Mouse (Mus musculus) kidney, adult 2 months (tissue): ENCODE results near the gene Sorcs2. TPM values are rescaled to one million over a fixed set of nuclear protein-coding genes. Genes with fewer than 3 reads are reported as not detected.

Experiments used
- DNase-seq: peaks from one replicate; pipeline ENCODE4 v3.0.0; 2021
- H3K27ac ChIP-seq: fragments of 200-500 bp; 2 replicates; pipeline ENCODE4 v1.5.1; 2012; ENCODE audit warnings: low read depth, low read length, control low read depth, inconsistent platforms; ENCODE audit not compliant: insufficient read depth
- H3K27me3 ChIP-seq: fragments of 200-500 bp; replicated peaks from 2 replicates; pipeline ENCODE4 v1.6.1; 2012; ENCODE audit warnings: mild to moderate bottlenecking, moderate library complexity, low read length, inconsistent platforms; ENCODE audit not compliant: control insufficient read depth, insufficient read depth
- H3K36me3 ChIP-seq: fragments of 200-500 bp; 2 replicates; pipeline ENCODE4 v1.6.1; 2012; ENCODE audit warnings: mild to moderate bottlenecking, moderate library complexity, low read length, inconsistent platforms; ENCODE audit not compliant: control insufficient read depth, insufficient read depth
- H3K4me1 ChIP-seq: fragments of 200-500 bp; 2 replicates; pipeline ENCODE4 v1.6.1; 2011; ENCODE audit warnings: low read length; ENCODE audit not compliant: control insufficient read depth, insufficient read depth
- H3K4me3 ChIP-seq: fragments of 200-500 bp; 2 replicates; pipeline ENCODE4 v1.5.1; 2011; ENCODE audit warnings: mild to moderate bottlenecking, low read depth, low read length, control low read depth; ENCODE audit not compliant: insufficient read depth
- CTCF ChIP-seq: fragments of 200-500 bp; conservative IDR thresholded peaks from 2 replicates; pipeline ENCODE4 v1.5.1; 2011; ENCODE audit warnings: low read depth, mild to moderate bottlenecking, control low read depth, low read length, moderate library complexity, mixed read lengths; ENCODE audit not compliant: insufficient read depth, insufficient read length
- POLR2A ChIP-seq: fragments of 200-500 bp; IDR thresholded peaks from one replicate; pipeline ENCODE4 v1.6.1; 2011; ENCODE audit warnings: low read depth, low read length, control low read depth
- WGBS: fragments of 180-500 bp; shearing (Covaris S2); methylation state at CpG from one replicate; pipeline ENCODE4 v1.1.7; 2018; 5-methylcytosine and 5-hydroxymethylcytosine counted together
- polyA plus RNA-seq: library from polyadenylated mRNA; depleted of rRNA; stranded (reverse); fragments of >200 nt; gene quantifications from 2 replicates; pipeline ENCODE4 v1.2.3, GENCODE M21; 2012

Sorcs2 gene
- polyA plus RNA-seq, 1 experiment: 1.9 TPM

GRCm38 (mm10) chr5:36111516-36111915, 286.4 kb downstream of the Sorcs2 start:
- Histone ChIP-seq H3K36me3 (no peaks in the 10 kb centered on the region), H3K4me1 (no peaks in the 10 kb centered on the region), H3K27me3 (no peaks in the 10 kb centered on the region), H3K4me3 (no peak overlapping the region), H3K27ac (no peak overlapping the region)
- TF ChIP-seq POLR2A (no peak), CTCF (no peak)
- DNase-seq: no peak
- 86% methylated on average over 3 of the region's 3 CpGs for WGBS

GRCm38 (mm10) chr5:36108339-36108887, 289.5 kb downstream of the Sorcs2 start:
- no peak for TF ChIP-seq POLR2A
- H3K27me3 ChIP-seq: no peaks in the 10 kb centered on the region
- 72% methylated on average over 4 of the region's 4 CpGs for WGBS
- H3K4me3 ChIP-seq: no peak overlapping the region
- no peaks in the 10 kb centered on the region; the same call in 1 of the 2 replicates for H3K4me1 ChIP-seq
- H3K27ac ChIP-seq: no peak overlapping the region
- DNase-seq: no peak
- no peaks in the 10 kb centered on the region for H3K36me3 ChIP-seq

GRCm38 (mm10) chr5:36103483-36103882, 294.5 kb downstream of the Sorcs2 start:
- no peak overlapping the region for H3K4me3 ChIP-seq
- H3K27me3 ChIP-seq: no peaks in the 10 kb centered on the region
- H3K36me3 ChIP-seq: no peaks in the 10 kb centered on the region
- H3K4me1 ChIP-seq: peaks cover 9% of the 10 kb centered on the region
- H3K27ac ChIP-seq: no peak overlapping the region
- WGBS: 94% methylated on average over 2 of the region's 2 CpGs
- no peak for TF ChIP-seq CTCF
- no peak for DNase-seq

GRCm38 (mm10) chr5:36101129-36101528, 296.8 kb downstream of the Sorcs2 start:
- WGBS: 58% methylated on average over 10 of the region's 10 CpGs
- TF ChIP-seq CTCF (no peak), POLR2A (no peak)
- DNase-seq: peak; percentile 48

GRCm38 (mm10) chr5:36100488-36100887, 297.5 kb downstream of the Sorcs2 start:
- Histone ChIP-seq H3K27ac (no peak overlapping the region), H3K27me3 (no peaks in the 10 kb centered on the region), H3K4me3 (no peak overlapping the region), H3K36me3 (no peaks in the 10 kb centered on the region), H3K4me1 (peaks cover 9% of the 10 kb centered on the region)
- no peak for TF ChIP-seq CTCF
- no peak for TF ChIP-seq POLR2A
- DNase-seq: no peak
- 75% methylated on average over 3 of the region's 3 CpGs for WGBS

More at GRCm38 (mm10) chr5:36101129-36101528, 296.8 kb downstream of the Sorcs2 start:
- Histone ChIP-seq H3K27ac (no peak overlapping the region), H3K4me1 (peaks cover 9% of the 10 kb centered on the region), H3K36me3 (no peaks in the 10 kb centered on the region), H3K4me3 (no peak overlapping the region), H3K27me3 (no peaks in the 10 kb centered on the region)

- no peak overlapping the region for H3K4me3 ChIP-seq
- H3K27ac ChIP-seq: peak overlapping the region; percentile 21; the same call in 1 of the 2 replicates
- TF ChIP-seq CTCF (no peak), POLR2A (no peak)
Measured at GRCm38 (mm10) chr5:36099662-36100061, 298.3 kb downstream of the Sorcs2 start.

GRCm38 (mm10) chr5:36096046-36096445, 301.9 kb downstream of the Sorcs2 start:
- no peak overlapping the region for H3K4me3 ChIP-seq
- H3K27me3 ChIP-seq: no peaks in the 10 kb centered on the region
- H3K27ac ChIP-seq: no peak overlapping the region
- H3K36me3 ChIP-seq: no peaks in the 10 kb centered on the region
- TF ChIP-seq POLR2A: no peak
- no peak for DNase-seq
- H3K4me1 ChIP-seq: peaks cover 9% of the 10 kb centered on the region
- WGBS: 82% methylated on average over 8 of the region's 8 CpGs

More at GRCm38 (mm10) chr5:36099662-36100061, 298.3 kb downstream of the Sorcs2 start:
- WGBS: 37% methylated on average over 4 of the region's 4 CpGs
- Histone ChIP-seq H3K36me3 (no peaks in the 10 kb centered on the region), H3K27me3 (no peaks in the 10 kb centered on the region), H3K4me1 (peaks cover 9% of the 10 kb centered on the region)
- DNase-seq: peak; percentile 87
